Mouse (Mus musculus): ENCODE data around the gene Znhit3. TPM values are rescaled to one million over a fixed set of nuclear protein-coding genes. Genes with fewer than 3 reads are reported as not detected.
"Not testable (repeated sequence)": the region's sequence is repeated elsewhere in the genome, so short reads cannot be mapped to it uniquely, and the experiment has no call there.

The Znhit3 gene
- polyA plus RNA-seq, 1 experiment from 2014 or later = 70.1 TPM

GRCm38 (mm10) chr11:84879007-84879771 is 37.0 kb downstream of the Znhit3 start:
- Histone ChIP-seq H3K9ac (ENCODE audit: low read length) (peak overlapping the region; percentile 87), H3K4me3 (ENCODE audit: low read depth, low read length) (peak overlapping the region; percentile 82), H3K4me1 (ENCODE audit: control insufficient read depth, insufficient read depth, low read length) (peaks cover 10% of the 10 kb centered on the region), H3K36me3 (ENCODE audit: control insufficient read depth, insufficient read depth, low read length) (no peaks in the 10 kb centered on the region), H3K27ac (ENCODE audit: low read depth, low read length) (no peak overlapping the region; the same call in 1 of the 2 replicates), H3K9me3 (ENCODE audit: control insufficient read depth, low read length) (no peaks in the 10 kb centered on the region), H3K4me2 (ENCODE audit: low read depth) (peak overlapping the region; percentile 95), H3K27me3 (ENCODE audit: control insufficient read depth, insufficient read depth, low read length) (no peaks in the 10 kb centered on the region)
- DNase-seq (ENCODE audit: low spot score) (no peak), ATAC-seq (ENCODE audit: insufficient read depth, low FRiP score, low TSS enrichment) (0 out of 2 replicates have a peak, but pooled peaks have one; percentile 13)
- WGBS = 29% methylated on average over 6 of the region's 7 CpGs

GRCm38 (mm10) chr11:84876020-84876419 is 40.1 kb downstream of the Znhit3 start:
- H3K36me3 ChIP-seq (ENCODE audit: control insufficient read depth, insufficient read depth, low read length); H3K9me3 ChIP-seq (ENCODE audit: control insufficient read depth, low read length); H3K27ac ChIP-seq (ENCODE audit: low read depth, low read length); H3K4me1 ChIP-seq (ENCODE audit: control insufficient read depth, insufficient read depth, low read length); H3K27me3 ChIP-seq (ENCODE audit: control insufficient read depth, insufficient read depth, low read length); H3K4me2 ChIP-seq (ENCODE audit: low read depth); H3K9ac ChIP-seq (ENCODE audit: low read length); ATAC-seq (ENCODE audit: insufficient read depth, low FRiP score, low TSS enrichment); DNase-seq (ENCODE audit: low spot score); H3K4me3 ChIP-seq (ENCODE audit: low read depth, low read length): not testable (repeated sequence)
- WGBS = no CpG with 5 or more reads among the region's 1 CpGs

GRCm38 (mm10) chr11:84873042-84873833 is 42.9 kb downstream of the Znhit3 start:
- no peak overlapping the region for H3K4me2 ChIP-seq (ENCODE audit: low read depth)
- ATAC-seq (ENCODE audit: insufficient read depth, low FRiP score, low TSS enrichment) = no peak
- 72% methylated on average over 1 of the region's 1 CpGs for WGBS
- peaks cover 7% of the 10 kb centered on the region for H3K4me1 ChIP-seq (ENCODE audit: control insufficient read depth, insufficient read depth, low read length)
- H3K9ac ChIP-seq (ENCODE audit: low read length) = no peak overlapping the region
- no peaks in the 10 kb centered on the region for H3K36me3 ChIP-seq (ENCODE audit: control insufficient read depth, insufficient read depth, low read length)
- H3K27me3 ChIP-seq (ENCODE audit: control insufficient read depth, insufficient read depth, low read length) = no peaks in the 10 kb centered on the region
- H3K4me3 ChIP-seq (ENCODE audit: low read depth, low read length) = no peak overlapping the region
- no peak overlapping the region for H3K27ac ChIP-seq (ENCODE audit: low read depth, low read length)
- H3K9me3 ChIP-seq (ENCODE audit: control insufficient read depth, low read length) = no peaks in the 10 kb centered on the region
- no peak for DNase-seq (ENCODE audit: low spot score)

GRCm38 (mm10) chr11:84871548-84872069 is 44.6 kb downstream of the Znhit3 start:
- Histone ChIP-seq H3K4me1 (ENCODE audit: control insufficient read depth, insufficient read depth, low read length) (peaks cover 7% of the 10 kb centered on the region), H3K9me3 (ENCODE audit: control insufficient read depth, low read length) (no peaks in the 10 kb centered on the region), H3K9ac (ENCODE audit: low read length) (peak overlapping the region; percentile 91), H3K4me3 (ENCODE audit: low read depth, low read length) (peak overlapping the region; percentile 89), H3K27ac (ENCODE audit: low read depth, low read length) (no peak overlapping the region), H3K36me3 (ENCODE audit: control insufficient read depth, insufficient read depth, low read length) (no peaks in the 10 kb centered on the region), H3K27me3 (ENCODE audit: control insufficient read depth, insufficient read depth, low read length) (no peaks in the 10 kb centered on the region), H3K4me2 (ENCODE audit: low read depth) (peak overlapping the region; percentile 73)
- no peak for ATAC-seq (ENCODE audit: insufficient read depth, low FRiP score, low TSS enrichment)
- no peak for DNase-seq (ENCODE audit: low spot score)
- 78% methylated on average over 4 of the region's 4 CpGs for WGBS

GRCm38 (mm10) chr11:84871046-84871445 is 45.1 kb downstream of the Znhit3 start:
- Histone ChIP-seq H3K36me3 (ENCODE audit: control insufficient read depth, insufficient read depth, low read length) (no peaks in the 10 kb centered on the region), H3K27me3 (ENCODE audit: control insufficient read depth, insufficient read depth, low read length) (no peaks in the 10 kb centered on the region), H3K4me3 (ENCODE audit: low read depth, low read length) (peak overlapping the region; percentile 89), H3K4me2 (ENCODE audit: low read depth) (peak overlapping the region; percentile 73), H3K27ac (ENCODE audit: low read depth, low read length) (peak overlapping the region; percentile 98), H3K4me1 (ENCODE audit: control insufficient read depth, insufficient read depth, low read length) (peaks cover 7% of the 10 kb centered on the region), H3K9ac (ENCODE audit: low read length) (peak overlapping the region; percentile 91), H3K9me3 (ENCODE audit: control insufficient read depth, low read length) (no peaks in the 10 kb centered on the region)
- peak; percentile 56 for ATAC-seq (ENCODE audit: insufficient read depth, low FRiP score, low TSS enrichment)
- no peak for DNase-seq (ENCODE audit: low spot score)
- under 1% methylated on average over 10 of the region's 10 CpGs for WGBS

- peak; percentile 86 for ATAC-seq (ENCODE audit: insufficient read depth, low FRiP score, low TSS enrichment)
- peak within 1 kb of the TSS; percentile 89 for H3K4me3 ChIP-seq (ENCODE audit: low read depth, low read length)
- under 1% methylated on average over 47 of the region's 62 CpGs for WGBS
These were observed 45.7 kb downstream of the Znhit3 start, which contains the start of gene Ggnbp2 for GRCm38 (mm10) chr11:84870337-84871043. TSS of gene Ggnbp2 (minus strand) at chr11:84870817.

GRCm38 (mm10) chr11:84869537-84870232 is 46.5 kb downstream of the Znhit3 start:
- DNase-seq (ENCODE audit: low spot score) = peak; percentile 98
- peak overlapping the region; percentile 90 for H3K9ac ChIP-seq (ENCODE audit: low read length)
- peak overlapping the region; percentile 89 for H3K4me3 ChIP-seq (ENCODE audit: low read depth, low read length)
- H3K27me3 ChIP-seq (ENCODE audit: control insufficient read depth, insufficient read depth, low read length) = no peaks in the 10 kb centered on the region
- H3K36me3 ChIP-seq (ENCODE audit: control insufficient read depth, insufficient read depth, low read length) = no peaks in the 10 kb centered on the region
- H3K9me3 ChIP-seq (ENCODE audit: control insufficient read depth, low read length) = no peaks in the 10 kb centered on the region
- peak overlapping the region; percentile 82 for H3K4me2 ChIP-seq (ENCODE audit: low read depth)
- peaks cover 7% of the 10 kb centered on the region for H3K4me1 ChIP-seq (ENCODE audit: control insufficient read depth, insufficient read depth, low read length)
- H3K27ac ChIP-seq (ENCODE audit: low read depth, low read length) = peak overlapping the region; percentile 91
- under 1% methylated on average over 45 of the region's 61 CpGs for WGBS
- ATAC-seq (ENCODE audit: insufficient read depth, low FRiP score, low TSS enrichment) = peak; percentile 76

More at GRCm38 (mm10) chr11:84870337-84871043, 45.7 kb downstream of the Znhit3 start, which contains the start of gene Ggnbp2:
- H3K4me1 ChIP-seq (ENCODE audit: control insufficient read depth, insufficient read depth, low read length) = peaks cover 7% of the 10 kb centered on the region
- H3K4me2 ChIP-seq (ENCODE audit: low read depth) = peak within 1 kb of the TSS; percentile 82
- no peaks in the 10 kb centered on the region for H3K36me3 ChIP-seq (ENCODE audit: control insufficient read depth, insufficient read depth, low read length)
- H3K9ac ChIP-seq (ENCODE audit: low read length) = peak within 1 kb of the TSS; percentile 91
- no peaks in the 10 kb centered on the region for H3K9me3 ChIP-seq (ENCODE audit: control insufficient read depth, low read length)
- H3K27me3 ChIP-seq (ENCODE audit: control insufficient read depth, insufficient read depth, low read length) = no peaks in the 10 kb centered on the region
- H3K27ac ChIP-seq (ENCODE audit: low read depth, low read length) = peak within 1 kb of the TSS; percentile 98
- DNase-seq (ENCODE audit: low spot score) = peak; percentile 92
